Mouse (Mus musculus): ENCODE data around the gene 1700037H04Rik. TPM values are rescaled to one million over a fixed set of nuclear protein-coding genes. Genes with fewer than 3 reads are reported as not detected.

The 1700037H04Rik gene
- polyA plus RNA-seq, 1 experiment from 2014 or later, result 119 TPM

- peak; percentile 69 for DNase-seq (ENCODE audit: low spot score)
- Histone ChIP-seq H3K4me3 (peak overlapping the region; percentile 25), H3K4me1 (peaks cover 58% of the 10 kb centered on the region), H3K36me3 (replicated peaks) (peaks cover 52% of the 10 kb centered on the region), H3K27me3 (replicated peaks; ENCODE audit: low read depth, poor library complexity, severe bottlenecking) (peaks cover 5% of the 10 kb centered on the region; the same call in 1 of the 2 replicates), H3K27ac (replicated peaks) (peak overlapping the region; percentile 75), H3K9me3 (no peaks in the 10 kb centered on the region)
- 26% methylated on average over 10 of the region's 10 CpGs for WGBS
These were observed 30.6 kb upstream of the 1700037H04Rik start for GRCm38 (mm10) chr2:131190344-131191004.

GRCm38 (mm10) chr2:131189521-131190309 is 29.8 kb upstream of the 1700037H04Rik start:
- Histone ChIP-seq H3K9me3 (no peaks in the 10 kb centered on the region), H3K36me3 (replicated peaks) (peaks cover 44% of the 10 kb centered on the region), H3K27ac (replicated peaks) (peak overlapping the region; percentile 75), H3K4me1 (peaks cover 58% of the 10 kb centered on the region), H3K27me3 (replicated peaks; ENCODE audit: low read depth, poor library complexity, severe bottlenecking) (peaks cover 8% of the 10 kb centered on the region; the same call in 1 of the 2 replicates), H3K4me3 (peak overlapping the region; percentile 25)
- DNase-seq (ENCODE audit: low spot score), result no peak
- WGBS, result 43% methylated on average over 5 of the region's 5 CpGs

GRCm38 (mm10) chr2:131188311-131188710 is 28.4 kb upstream of the 1700037H04Rik start:
- Histone ChIP-seq H3K4me1 (peaks cover 58% of the 10 kb centered on the region), H3K36me3 (replicated peaks) (peaks cover 30% of the 10 kb centered on the region), H3K9me3 (no peaks in the 10 kb centered on the region), H3K27ac (replicated peaks) (peak overlapping the region; percentile 93; the same call in 1 of the 2 replicates), H3K4me3 (peak overlapping the region; percentile 76), H3K27me3 (replicated peaks; ENCODE audit: low read depth, poor library complexity, severe bottlenecking) (peaks cover 8% of the 10 kb centered on the region; the same call in 1 of the 2 replicates)
- DNase-seq (ENCODE audit: low spot score), result no peak
- 94% methylated on average over 5 of the region's 5 CpGs for WGBS

- WGBS, result 27% methylated on average over 3 of the region's 3 CpGs
- H3K9me3 ChIP-seq, result no peaks in the 10 kb centered on the region
- H3K36me3 ChIP-seq (replicated peaks), result peaks cover 23% of the 10 kb centered on the region
- peak overlapping the region; percentile 76 for H3K4me3 ChIP-seq
- H3K4me1 ChIP-seq, result peaks cover 58% of the 10 kb centered on the region
- peak overlapping the region; percentile 93 for H3K27ac ChIP-seq (replicated peaks)
- DNase-seq (ENCODE audit: low spot score), result peak; percentile 41
- H3K27me3 ChIP-seq (replicated peaks; ENCODE audit: low read depth, poor library complexity, severe bottlenecking), result peaks cover 8% of the 10 kb centered on the region; the same call in 1 of the 2 replicates
These were observed 27.7 kb upstream of the 1700037H04Rik start for GRCm38 (mm10) chr2:131187602-131187922.

- peak within 1 kb of the TSS; percentile 93 for H3K27ac ChIP-seq (replicated peaks)
- H3K27me3 ChIP-seq (replicated peaks; ENCODE audit: low read depth, poor library complexity, severe bottlenecking), result peaks cover 8% of the 10 kb centered on the region; the same call in 1 of the 2 replicates
- H3K4me3 ChIP-seq, result peak within 1 kb of the TSS; percentile 76
- WGBS, result under 1% methylated on average over 43 of the region's 43 CpGs
- peak; percentile 92 for DNase-seq (ENCODE audit: low spot score)
- H3K9me3 ChIP-seq, result no peaks in the 10 kb centered on the region
- H3K4me1 ChIP-seq, result peaks cover 58% of the 10 kb centered on the region
- peaks cover 19% of the 10 kb centered on the region for H3K36me3 ChIP-seq (replicated peaks)
These were observed 27.1 kb upstream of the 1700037H04Rik start, which contains the start of the genes Cdc25b and Spef1 for GRCm38 (mm10) chr2:131186771-131187601. Gene Cdc25b, plus strand, starts transcription at chr2:131186949. Gene Spef1, minus strand, starts transcription at chr2:131187282.

GRCm38 (mm10) chr2:131186343-131186742 is 26.5 kb upstream of the 1700037H04Rik start:
- Histone ChIP-seq H3K27me3 (replicated peaks; ENCODE audit: low read depth, poor library complexity, severe bottlenecking) (peaks cover 8% of the 10 kb centered on the region; the same call in 1 of the 2 replicates), H3K36me3 (replicated peaks) (peaks cover 13% of the 10 kb centered on the region), H3K4me3 (peak overlapping the region; percentile 76), H3K27ac (replicated peaks) (peak overlapping the region; percentile 93), H3K4me1 (peaks cover 54% of the 10 kb centered on the region), H3K9me3 (no peaks in the 10 kb centered on the region)
- WGBS, result 2% methylated on average over 14 of the region's 14 CpGs
- DNase-seq (ENCODE audit: low spot score), result no peak

GRCm38 (mm10) chr2:131179990-131180587 is 20.2 kb upstream of the 1700037H04Rik start, which contains the start of gene Cenpb:
Gene Cenpb, minus strand, starts transcription at chr2:131180067.
- H3K4me3 ChIP-seq, result peak within 1 kb of the TSS; percentile 88
- peaks cover 45% of the 10 kb centered on the region for H3K4me1 ChIP-seq
- WGBS, result 2% methylated on average over 57 of the region's 57 CpGs

GRCm38 (mm10) chr2:131179246-131179886 is 19.5 kb upstream of the 1700037H04Rik start:
- Histone ChIP-seq H3K27me3 (replicated peaks; ENCODE audit: low read depth, poor library complexity, severe bottlenecking) (peaks cover 2% of the 10 kb centered on the region; the same call in 1 of the 2 replicates), H3K36me3 (replicated peaks) (peaks cover 31% of the 10 kb centered on the region), H3K27ac (replicated peaks) (peak overlapping the region; percentile 92), H3K9me3 (no peaks in the 10 kb centered on the region), H3K4me3 (peak overlapping the region; percentile 88), H3K4me1 (peaks cover 50% of the 10 kb centered on the region)
- 1% methylated on average over 67 of the region's 67 CpGs for WGBS
- peak; percentile 77 for DNase-seq (ENCODE audit: low spot score)

More at GRCm38 (mm10) chr2:131179990-131180587, 20.2 kb upstream of the 1700037H04Rik start, which contains the start of gene Cenpb:
- H3K36me3 ChIP-seq (replicated peaks), result peaks cover 31% of the 10 kb centered on the region
- peak; percentile 91 for DNase-seq (ENCODE audit: low spot score)
- H3K9me3 ChIP-seq, result no peaks in the 10 kb centered on the region
- H3K27ac ChIP-seq (replicated peaks), result peak within 1 kb of the TSS; percentile 92
- no peaks in the 10 kb centered on the region for H3K27me3 ChIP-seq (replicated peaks; ENCODE audit: low read depth, poor library complexity, severe bottlenecking)

- Histone ChIP-seq H3K4me3 (peak overlapping the region; percentile 88), H3K27me3 (replicated peaks; ENCODE audit: low read depth, poor library complexity, severe bottlenecking) (peaks cover 7% of the 10 kb centered on the region), H3K36me3 (replicated peaks) (peaks cover 31% of the 10 kb centered on the region), H3K27ac (replicated peaks) (peak overlapping the region; percentile 92), H3K4me1 (peaks cover 54% of the 10 kb centered on the region), H3K9me3 (no peaks in the 10 kb centered on the region)
- 38% methylated on average over 26 of the region's 26 CpGs for WGBS
- peak; percentile 54 for DNase-seq (ENCODE audit: low spot score)
These were observed 19.0 kb upstream of the 1700037H04Rik start for GRCm38 (mm10) chr2:131178828-131179245.

- DNase-seq (ENCODE audit: low spot score), result no peak
- 90% methylated on average over 9 of the region's 9 CpGs for WGBS
- Histone ChIP-seq H3K27ac (replicated peaks) (peak overlapping the region; percentile 19; the same call in 1 of the 2 replicates), H3K36me3 (replicated peaks) (peaks cover 31% of the 10 kb centered on the region), H3K9me3 (no peaks in the 10 kb centered on the region), H3K4me1 (peaks cover 54% of the 10 kb centered on the region), H3K27me3 (replicated peaks; ENCODE audit: low read depth, poor library complexity, severe bottlenecking) (peaks cover 16% of the 10 kb centered on the region), H3K4me3 (peak overlapping the region; percentile 88)
These were observed 18.1 kb upstream of the 1700037H04Rik start for GRCm38 (mm10) chr2:131177932-131178331.

GRCm38 (mm10) chr2:131176491-131176890 is 16.6 kb upstream of the 1700037H04Rik start:
- H3K4me1 ChIP-seq, result peaks cover 61% of the 10 kb centered on the region
- peak overlapping the region; percentile 88; the same call in 1 of the 2 replicates for H3K4me3 ChIP-seq
- H3K36me3 ChIP-seq (replicated peaks), result peaks cover 31% of the 10 kb centered on the region
- H3K27me3 ChIP-seq (replicated peaks; ENCODE audit: low read depth, poor library complexity, severe bottlenecking), result peaks cover 31% of the 10 kb centered on the region
- no peak overlapping the region; the same call in 1 of the 2 replicates for H3K27ac ChIP-seq (replicated peaks)
- 70% methylated on average over 5 of the region's 5 CpGs for WGBS
- H3K9me3 ChIP-seq, result no peaks in the 10 kb centered on the region
- no peak for DNase-seq (ENCODE audit: low spot score)
